Mouse (Mus musculus) myocyte (in vitro differentiated cells): ENCODE data around the gene Wdr59.

Experiments used
- CEBPB ChIP-seq: IDR thresholded peaks from 2 replicates; pipeline ENCODE4 v1.6.1; 2011; ENCODE audit warnings: mild to moderate bottlenecking, moderate library complexity; ENCODE audit not compliant: poor library complexity, insufficient read depth, severe bottlenecking
- E2F4 ChIP-seq: IDR thresholded peaks from one replicate; pipeline ENCODE4 v1.6.1; 2011; ENCODE audit warnings: mild to moderate bottlenecking, control low read depth, moderate library complexity; ENCODE audit not compliant: insufficient read depth
- MAX ChIP-seq: IDR thresholded peaks from one replicate; pipeline ENCODE4 v1.6.1; 2011; ENCODE audit warnings: low read depth, mild to moderate bottlenecking, control low read depth
- MYOD1 ChIP-seq, 3 experiments: IDR thresholded peaks; one replicate each; pipeline ENCODE4 v1.6.1; 2011; ENCODE audit warnings: control low read depth in 2 of 3, low read depth in 2 of 3, mild to moderate bottlenecking in 2 of 3, moderate library complexity in 1 of 3; ENCODE audit not compliant: insufficient read length in 2 of 3, control insufficient read depth in 1 of 3
- MYOG ChIP-seq, 3 experiments: IDR thresholded peaks; one replicate each; pipeline ENCODE4 v1.6.1; 2011; ENCODE audit warnings: control low read depth in 2 of 3, low read depth in 2 of 3, mild to moderate bottlenecking in 2 of 3; ENCODE audit not compliant: insufficient read length in 2 of 3, control insufficient read depth in 1 of 3, insufficient read depth in 1 of 3
- POLR2A ChIP-seq: IDR thresholded peaks from one replicate; pipeline ENCODE4 v1.6.1; 2011; ENCODE audit warnings: low read depth, mild to moderate bottlenecking, control low read depth, moderate library complexity; ENCODE audit not compliant: insufficient read length
- POLR2AphosphoS2 ChIP-seq: IDR thresholded peaks from one replicate; pipeline ENCODE4 v1.6.1; 2011; ENCODE audit warnings: low read depth, control low read depth; ENCODE audit not compliant: insufficient read length
- REST ChIP-seq: IDR thresholded peaks from one replicate; pipeline ENCODE4 v1.6.1; 2011; ENCODE audit warnings: mild to moderate bottlenecking, control low read depth, moderate library complexity; ENCODE audit not compliant: insufficient read depth, insufficient read length
- SRF ChIP-seq: IDR thresholded peaks from one replicate; pipeline ENCODE4 v1.6.1; 2011; ENCODE audit warnings: low read depth; ENCODE audit not compliant: control insufficient read depth, insufficient read length
- TCF12 ChIP-seq: IDR thresholded peaks from one replicate; pipeline ENCODE4 v1.6.1; 2011; ENCODE audit warnings: mild to moderate bottlenecking, control low read depth; ENCODE audit not compliant: poor library complexity, insufficient read depth, severe bottlenecking
- TCF3 ChIP-seq: IDR thresholded peaks from one replicate; pipeline ENCODE4 v1.6.1; 2011; ENCODE audit warnings: low read depth, control low read depth; ENCODE audit not compliant: insufficient read length
- USF1 ChIP-seq: IDR thresholded peaks from one replicate; pipeline ENCODE4 v1.6.1; 2011; ENCODE audit warnings: low read depth, mild to moderate bottlenecking, control low read depth, moderate library complexity

- TF ChIP-seq MYOG (IDR thresholded peaks at IDR 0.05; ENCODE audit: control insufficient read depth in 1 of 3, insufficient read depth in 1 of 3, insufficient read length in 2 of 3, low read depth in 2 of 3) = no peak
- TF ChIP-seq CEBPB = no peak
- no peak for TF ChIP-seq POLR2A
- TF ChIP-seq USF1 = no peak
- no peak for TF ChIP-seq MAX
- no peak for TF ChIP-seq MYOD1 (IDR thresholded peaks at IDR 0.05; ENCODE audit: control insufficient read depth in 1 of 3, insufficient read length in 2 of 3, low read depth in 2 of 3)
- no peak for TF ChIP-seq TCF12
- TF ChIP-seq E2F4 = no peak
- no peak for TF ChIP-seq TCF3
- no peak for TF ChIP-seq POLR2AphosphoS2
- no peak for TF ChIP-seq REST
- no peak for TF ChIP-seq SRF
Measured at GRCm38 (mm10) chr8:111464526-111464925, 57.4 kb downstream of the Wdr59 start.
